Mouse (Mus musculus) cerebellum, postnatal 4 days (tissue): ENCODE measurements around the gene Myrip.
A peak's percentile ranks its signal among the peaks of the same experiment; 100 is the strongest.

ENCODE experiments used
- DNase-seq, 2 experiments: peaks; one replicate each; pipeline ENCODE4 v3.0.0; 2022; ENCODE audit warnings: low spot score in 2 of 2, mixed read lengths in 1 of 2

Gene Myrip

GRCm38 (mm10) chr9:120338172-120338571 lies 36.9 kb downstream of the Myrip start:
- DNase-seq = no peak

- no peak for DNase-seq
Observed at GRCm38 (mm10) chr9:120339975-120340695, 38.8 kb downstream of the Myrip start.

- no peak for DNase-seq
Observed at GRCm38 (mm10) chr9:120343123-120343790, 41.9 kb downstream of the Myrip start.

- DNase-seq = no peak
Observed at GRCm38 (mm10) chr9:120345651-120346151, 44.4 kb downstream of the Myrip start.

GRCm38 (mm10) chr9:120349145-120349544 lies 47.8 kb downstream of the Myrip start:
- DNase-seq = peak in 1 of 2 experiments; percentile 27

GRCm38 (mm10) chr9:120350346-120350745 lies 49.0 kb downstream of the Myrip start:
- no peak for DNase-seq

GRCm38 (mm10) chr9:120351061-120351460 lies 49.7 kb downstream of the Myrip start:
- DNase-seq = no peak

- DNase-seq = no peak
Observed at GRCm38 (mm10) chr9:120351474-120351873, 50.2 kb downstream of the Myrip start.

GRCm38 (mm10) chr9:120353036-120353435 lies 51.7 kb downstream of the Myrip start:
- no peak for DNase-seq

GRCm38 (mm10) chr9:120353967-120354366 lies 52.7 kb downstream of the Myrip start:
- no peak for DNase-seq

- no peak for DNase-seq
Observed at GRCm38 (mm10) chr9:120354550-120355345, 53.4 kb downstream of the Myrip start.

GRCm38 (mm10) chr9:120356490-120356889 lies 55.2 kb downstream of the Myrip start:
- no peak for DNase-seq

GRCm38 (mm10) chr9:120358060-120358459 lies 56.7 kb downstream of the Myrip start:
- DNase-seq = no peak

GRCm38 (mm10) chr9:120360397-120361177 lies 59.3 kb downstream of the Myrip start:
- DNase-seq = peak in 1 of 2 experiments; percentile 31

- DNase-seq = no peak
Observed at GRCm38 (mm10) chr9:120361656-120362055, 60.3 kb downstream of the Myrip start.

- no peak for DNase-seq
Observed at GRCm38 (mm10) chr9:120362684-120363083, 61.4 kb downstream of the Myrip start.

GRCm38 (mm10) chr9:120364653-120365283 lies 63.5 kb downstream of the Myrip start:
- DNase-seq = no peak

- DNase-seq = no peak
Observed at GRCm38 (mm10) chr9:120367526-120367925, 66.2 kb downstream of the Myrip start.

GRCm38 (mm10) chr9:120371633-120372032 lies 70.3 kb downstream of the Myrip start:
- DNase-seq = no peak

GRCm38 (mm10) chr9:120372347-120372746 lies 71.0 kb downstream of the Myrip start:
- DNase-seq = no peak

GRCm38 (mm10) chr9:120377726-120378125 lies 76.4 kb downstream of the Myrip start:
- peak in 1 of 2 experiments; percentile 52 for DNase-seq
